Mouse (Mus musculus) MEL (cell line): ENCODE data around the gene Naglu. TPM values are rescaled to one million over a fixed set of nuclear protein-coding genes. Genes with fewer than 3 reads are reported as not detected.

Source experiments
- DNase-seq: peaks from one replicate; pipeline ENCODE4 v3.0.0; 2011; ENCODE audit warnings: low read depth, low spot score
- H3K27ac ChIP-seq: 2 replicates; pipeline ENCODE4 v1.5.1; 2012; ENCODE audit warnings: low read depth, mild to moderate bottlenecking, control low read depth, low read length, moderate library complexity; ENCODE audit not compliant: control insufficient read depth
- H3K27me3 ChIP-seq, 2 experiments: fragments of 150-350 bp in 1 of 2; sonication (generic) in 1 of 2; 2 replicates each; pipeline ENCODE4 v1.6.1; 2012; ENCODE audit warnings: low read length in 2 of 2, mild to moderate bottlenecking in 2 of 2, improper control_type of control experiment in 1 of 2, moderate library complexity in 1 of 2; ENCODE audit not compliant: insufficient read depth in 2 of 2, control insufficient read depth in 1 of 2
- H3K36me3 ChIP-seq, 2 experiments: 2 replicates each; pipeline ENCODE4 v1.6.1; 2012 to 2014; ENCODE audit warnings: low read length in 2 of 2, improper control_type of control experiment in 1 of 2, inconsistent platforms in 1 of 2, mild to moderate bottlenecking in 1 of 2; ENCODE audit not compliant: insufficient read depth in 2 of 2, control insufficient read depth in 1 of 2
- H3K4me1 ChIP-seq, 2 experiments: fragments of 150-350 bp in 1 of 2; sonication (generic) in 1 of 2; 2 replicates each; pipeline ENCODE4 v1.6.1; 2012; ENCODE audit warnings: low read length in 2 of 2, improper control_type of control experiment in 1 of 2, mild to moderate bottlenecking in 1 of 2; ENCODE audit not compliant: insufficient read depth in 2 of 2, control insufficient read depth in 1 of 2
- H3K4me3 ChIP-seq, 2 experiments: fragments of 150-350 bp in 1 of 2; sonication (generic) in 1 of 2; 2 replicates each; pipeline ENCODE4 v1.5.1; 2012; ENCODE audit warnings: low read depth in 2 of 2, low read length in 2 of 2, mild to moderate bottlenecking in 2 of 2, moderate library complexity in 2 of 2, control low read depth in 1 of 2, improper control_type of control experiment in 1 of 2; ENCODE audit not compliant: control insufficient read depth in 1 of 2, insufficient read depth in 1 of 2
- H3K79me2 ChIP-seq: 2 replicates; pipeline ENCODE4 v1.6.1; 2012; ENCODE audit warnings: mild to moderate bottlenecking, low read length, moderate library complexity; ENCODE audit not compliant: control insufficient read depth, poor library complexity, insufficient read depth
- H3K9ac ChIP-seq: 2 replicates; pipeline ENCODE4 v1.6.1; 2012; ENCODE audit warnings: low read depth, mild to moderate bottlenecking, control low read depth, low read length, moderate library complexity; ENCODE audit not compliant: control insufficient read depth, poor library complexity, severe bottlenecking
- H3K9me3 ChIP-seq: fragments of 150-350 bp; sonication (generic); replicated peaks from 2 replicates; pipeline ENCODE4 v1.6.1; 2012; ENCODE audit warnings: mild to moderate bottlenecking, low read length, improper control_type of control experiment, moderate library complexity; ENCODE audit not compliant: insufficient read depth
- CTCF ChIP-seq, 3 experiments: IDR thresholded peaks in 2 of 3; conservative IDR thresholded peaks in 1 of 3; 2 replicates each; pipeline ENCODE4 v1.5.1; 2011 to 2012; ENCODE audit warnings: low read length in 3 of 3, low read depth in 2 of 3, mild to moderate bottlenecking in 2 of 3, improper control_type of control experiment in 1 of 3, inconsistent platforms in 1 of 3, mixed read lengths in 1 of 3, moderate library complexity in 1 of 3; ENCODE audit not compliant: control insufficient read depth in 1 of 3, insufficient read depth in 1 of 3, poor library complexity in 1 of 3, severe bottlenecking in 1 of 3
- ETS1 ChIP-seq: IDR thresholded peaks from 2 replicates; pipeline ENCODE4 v1.6.1; 2012; ENCODE audit warnings: low read depth, mild to moderate bottlenecking, inconsistent platforms, low read length, improper control_type of control experiment, moderate library complexity
- GABPA ChIP-seq: IDR thresholded peaks from 2 replicates; pipeline ENCODE4 v1.6.1; 2012; ENCODE audit warnings: low read depth, mild to moderate bottlenecking, inconsistent platforms, low read length, improper control_type of control experiment, moderate library complexity
- HCFC1 ChIP-seq: IDR thresholded peaks from 2 replicates; pipeline ENCODE4 v1.6.1; 2012; ENCODE audit warnings: low read depth, mild to moderate bottlenecking, inconsistent platforms, low read length, improper control_type of control experiment, moderate library complexity
- MAFK ChIP-seq: IDR thresholded peaks from 2 replicates; pipeline ENCODE4 v1.6.1; 2011; ENCODE audit warnings: low read depth, mild to moderate bottlenecking, low read length, improper control_type of control experiment, borderline replicate concordance
- MAX ChIP-seq: IDR thresholded peaks from 2 replicates; pipeline ENCODE4 v1.6.1; 2011; ENCODE audit warnings: low read length, improper control_type of control experiment
- NELFE ChIP-seq: IDR thresholded peaks from 2 replicates; pipeline ENCODE4 v1.6.1; 2011; ENCODE audit warnings: low read depth, low read length, improper control_type of control experiment
- NRF1 ChIP-seq: IDR thresholded peaks from 2 replicates; pipeline ENCODE4 v1.6.1; 2014; ENCODE audit warnings: low read depth, mild to moderate bottlenecking, inconsistent platforms, low read length, improper control_type of control experiment, moderate library complexity; ENCODE audit not compliant: poor library complexity, insufficient read depth, severe bottlenecking
- POLR2A ChIP-seq, 2 experiments: IDR thresholded peaks; 2 replicates each; pipeline ENCODE4 v1.6.1; 2011 to 2012; ENCODE audit warnings: low read length in 2 of 2, mild to moderate bottlenecking in 2 of 2, control low read depth in 1 of 2, improper control_type of control experiment in 1 of 2, low read depth in 1 of 2, moderate library complexity in 1 of 2; ENCODE audit not compliant: control insufficient read depth in 1 of 2, insufficient read depth in 1 of 2, poor library complexity in 1 of 2
- POLR2AphosphoS2 ChIP-seq: IDR thresholded peaks from 2 replicates; pipeline ENCODE4 v1.6.1; 2011; ENCODE audit warnings: low read length, improper control_type of control experiment
- SIN3A ChIP-seq: IDR thresholded peaks from 2 replicates; pipeline ENCODE4 v1.6.1; 2012; ENCODE audit warnings: low read length, improper control_type of control experiment, inconsistent platforms
- TBP ChIP-seq: IDR thresholded peaks from 2 replicates; pipeline ENCODE4 v1.8.0; 2011; ENCODE audit warnings: low read depth, low read length, improper control_type of control experiment
- TCF12 ChIP-seq: IDR thresholded peaks from 2 replicates; pipeline ENCODE4 v1.6.1; 2014; ENCODE audit warnings: low read depth, mild to moderate bottlenecking, inconsistent platforms, low read length, improper control_type of control experiment, moderate library complexity
- UBTF ChIP-seq: IDR thresholded peaks from 2 replicates; pipeline ENCODE4 v1.6.1; 2012; ENCODE audit warnings: low read depth, mild to moderate bottlenecking, inconsistent platforms, low read length, improper control_type of control experiment, moderate library complexity, borderline replicate concordance; ENCODE audit not compliant: insufficient read depth
- USF1 ChIP-seq: IDR thresholded peaks from 2 replicates; pipeline ENCODE4 v1.6.1; 2014; ENCODE audit warnings: low read depth, mild to moderate bottlenecking, inconsistent platforms, low read length, improper control_type of control experiment, moderate library complexity
- ZKSCAN1 ChIP-seq: IDR thresholded peaks from 2 replicates; pipeline ENCODE4 v1.6.1; 2012; ENCODE audit warnings: low read depth, mild to moderate bottlenecking, inconsistent platforms, low read length, improper control_type of control experiment, moderate library complexity
- ZNF384 ChIP-seq: IDR thresholded peaks from 2 replicates; pipeline ENCODE4 v1.6.1; 2012; ENCODE audit warnings: low read depth, mild to moderate bottlenecking, inconsistent platforms, low read length, improper control_type of control experiment
- polyA plus RNA-seq, 2 experiments: library from polyadenylated mRNA; stranded (reverse) in 1 of 2; unstranded in 1 of 2; fragments of >175 nt in 1 of 2; fragments of >200 nt in 1 of 2; gene quantifications; 2 replicates each; pipeline versions ENCODE4 v1.2.1 to v1.2.4; 2012; ENCODE audit warnings: low replicate concordance in 2 of 2, low read depth in 1 of 2; ENCODE audit not compliant: insufficient read length in 2 of 2, insufficient read depth in 1 of 2, missing spikeins in 1 of 2
- total RNA-seq: library from RNA; depleted of rRNA; stranded (reverse); fragments of 300-350 nt; gene quantifications from 2 replicates; pipeline ENCODE4 v1.2.3, GENCODE M21; 2012

Gene Naglu
- total and polyA plus RNA-seq, 3 experiments: 1.5 to 3.1 TPM; not detected in 1

GRCm38 (mm10) chr11:101112186-101112585 lies 42.4 kb downstream of the Naglu start:
- H3K4me3 ChIP-seq: no peak overlapping the region
- H3K9ac ChIP-seq: no peak overlapping the region
- no peak for TF ChIP-seq TBP
- no peak for TF ChIP-seq MAFK
- no peak for TF ChIP-seq ETS1
- TF ChIP-seq SIN3A: no peak
- TF ChIP-seq TCF12: no peak
- TF ChIP-seq POLR2A (IDR thresholded peaks at IDR 0.05; ENCODE audit: control insufficient read depth in 1 of 2, insufficient read depth in 1 of 2, low read depth in 1 of 2, low read length in 2 of 2, poor library complexity in 1 of 2): no peak
- no peak for TF ChIP-seq CTCF (IDR thresholded peaks at IDR 0.05 in 2 of 3, conservative IDR thresholded peaks at IDR 0.05 in 1 of 3; ENCODE audit: control insufficient read depth in 1 of 3, insufficient read depth in 1 of 3, low read depth in 2 of 3, low read length in 3 of 3, poor library complexity in 1 of 3, severe bottlenecking in 1 of 3)
- no peak for TF ChIP-seq ZKSCAN1
- TF ChIP-seq MAX: no peak
- TF ChIP-seq NELFE: no peak
- no peak for TF ChIP-seq GABPA
- H3K9me3 ChIP-seq: no peaks in the 10 kb centered on the region
- peaks cover 2 to 6% of the 10 kb centered on the region in 2 experiments for H3K36me3 ChIP-seq
- no peaks in the 10 kb centered on the region for H3K27me3 ChIP-seq
- H3K27ac ChIP-seq: no peak overlapping the region
- H3K79me2 ChIP-seq: peaks cover 24% of the 10 kb centered on the region
- 0 out of 4 replicates have a peak, but pooled peaks cover 0 to 2% of the 10 kb centered on the region in 2 experiments for H3K4me1 ChIP-seq
- DNase-seq: no peak

- Histone ChIP-seq H3K27me3 (no peaks in the 10 kb centered on the region), H3K4me3 (no peak overlapping the region), H3K9ac (no peak overlapping the region), H3K36me3 (peaks cover 2 to 16% of the 10 kb centered on the region in 2 experiments), H3K27ac (no peak overlapping the region), H3K4me1 (peaks cover 11 to 12% of the 10 kb centered on the region in 2 experiments), H3K9me3 (no peaks in the 10 kb centered on the region), H3K79me2 (peaks cover 47% of the 10 kb centered on the region)
- DNase-seq: no peak
- TF ChIP-seq HCFC1 (no peak), ZNF384 (no peak), MAFK (no peak), POLR2AphosphoS2 (no peak), NRF1 (no peak), UBTF (no peak), USF1 (no peak), SIN3A (no peak)
Measured at GRCm38 (mm10) chr11:101115564-101115963, 45.8 kb downstream of the Naglu start.
